8 mouse cellular contexts compared by ENCODE assay signal in the genomic region with DNA sequence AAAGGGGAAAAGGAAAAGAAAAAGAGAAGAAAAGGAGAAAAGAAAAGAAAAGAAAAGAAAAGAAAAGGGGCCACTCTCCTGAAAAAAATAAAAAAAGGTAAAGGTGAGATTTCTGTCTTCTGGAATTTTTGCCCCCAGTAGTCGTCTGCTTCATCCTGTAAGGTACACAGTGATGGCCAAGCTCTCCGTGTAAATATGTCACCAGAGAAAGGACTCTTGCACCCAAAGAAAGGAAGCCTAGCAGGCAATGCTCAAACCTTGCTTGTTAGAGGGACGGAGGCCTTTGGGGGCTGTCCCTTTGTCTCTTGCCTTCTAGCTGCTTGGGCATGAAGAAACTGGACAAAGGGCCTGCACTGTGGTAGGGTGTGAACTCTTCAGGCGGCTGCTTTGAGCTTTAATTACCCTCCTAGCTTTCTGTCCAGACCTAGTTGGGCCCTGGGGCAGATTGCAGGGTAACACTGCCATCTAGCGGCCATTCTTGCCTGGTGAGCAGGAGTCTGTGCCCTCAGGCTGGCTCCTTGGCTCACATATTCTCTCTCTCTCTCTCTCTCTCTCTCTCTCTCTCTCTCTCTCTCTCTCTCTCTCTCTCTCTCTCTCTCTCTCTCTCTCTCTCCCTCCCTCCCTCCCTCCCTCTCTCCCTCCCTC.
A peak's percentile ranks its signal among the peaks of the same experiment; 100 is the strongest.
DNase-seq lines count a peak whose midpoint lies in the region; ATAC-seq and TF ChIP-seq lines count a peak whose summit lies in the region.

No protein-coding gene starts in this region.

- no peak overlapping the region for H3K4me3 ChIP-seq in heart, embryonic 13.5 days
- H3K4me3 ChIP-seq in kidney, postnatal 0 days (replicated peaks; ENCODE audit: low read depth, low read length), result no peak overlapping the region
- no peak overlapping the region for H3K4me3 ChIP-seq in liver, embryonic 11.5 days (ENCODE audit: low read depth, low read length)
- no peak overlapping the region for H3K4me3 ChIP-seq in neural tube, embryonic 11.5 days (ENCODE audit: low read depth, low read length)
- H3K4me3 ChIP-seq in stomach, embryonic 16.5 days (replicated peaks; ENCODE audit: low read length), result no peak overlapping the region

- peak overlapping the region; percentile 51 for H3K4me2 ChIP-seq in heart, embryonic 13.5 days
- H3K4me2 ChIP-seq in kidney, postnatal 0 days (ENCODE audit: low read length), result no peak overlapping the region; the same call in 1 of the 2 replicates
- H3K4me2 ChIP-seq in liver, embryonic 11.5 days, result no peak overlapping the region
- H3K4me2 ChIP-seq in neural tube, embryonic 11.5 days (ENCODE audit: low read depth), result no peak overlapping the region
- no peak overlapping the region for H3K4me2 ChIP-seq in stomach, embryonic 16.5 days (ENCODE audit: low read depth, low read length)

- TF ChIP-seq CTCF in kidney, postnatal 0 days (IDR thresholded peaks at IDR 0.05; ENCODE audit: low read depth), result peak; percentile 84

- peak; percentile 84 for DNase-seq in A20 (ENCODE audit: low read depth, low spot score)
- peak; percentile 92 for DNase-seq in brain, adult 2 months (ENCODE audit: low read depth, low spot score)
- peak; percentile 86 for DNase-seq in kidney, postnatal 0 days (ENCODE audit: low spot score)
- peak; percentile 69 for DNase-seq in liver, embryonic 11.5 days (ENCODE audit: low spot score)
- peak; percentile 92 for DNase-seq in neural tube, embryonic 11.5 days (ENCODE audit: low spot score)

- H3K9me3 ChIP-seq in heart, embryonic 13.5 days, result peaks cover 4% of the 10 kb centered on the region; the same call in 1 of the 2 replicates
- H3K9me3 ChIP-seq in kidney, postnatal 0 days (replicated peaks; ENCODE audit: low read length), result no peaks in the 10 kb centered on the region
- H3K9me3 ChIP-seq in liver, embryonic 11.5 days (ENCODE audit: control insufficient read depth, low read length), result no peaks in the 10 kb centered on the region
- H3K9me3 ChIP-seq in neural tube, embryonic 11.5 days (ENCODE audit: control insufficient read depth, low read length), result no peaks in the 10 kb centered on the region
- H3K9me3 ChIP-seq in stomach, embryonic 16.5 days (replicated peaks; ENCODE audit: control insufficient read depth, low read length), result no peaks in the 10 kb centered on the region

- peak; percentile 72 for ATAC-seq in erythroblast, adult 5-6 weeks (replicated peaks; ENCODE audit: low FRiP score, poor library complexity, severe bottlenecking)
- peak; percentile 71; the same call in 1 of the 2 replicates for ATAC-seq in heart, embryonic 13.5 days (ENCODE audit: extremely low read depth, insufficient number of reproducible peaks, low FRiP score, low TSS enrichment)
- peak; percentile 97 for ATAC-seq in kidney, postnatal 0 days (replicated peaks; ENCODE audit: low FRiP score, low read depth)
- peak; percentile 83 for ATAC-seq in liver, embryonic 11.5 days (replicated peaks; ENCODE audit: low FRiP score)
- peak; percentile 98 for ATAC-seq in neural tube, embryonic 11.5 days (ENCODE audit: insufficient read depth, low FRiP score, low TSS enrichment)
- peak; percentile 92 for ATAC-seq in stomach, embryonic 16.5 days (ENCODE audit: insufficient read depth, low FRiP score)

- peak overlapping the region; percentile 50; the same call in 1 of the 2 replicates for H3K9ac ChIP-seq in heart, embryonic 13.5 days
- H3K9ac ChIP-seq in kidney, postnatal 0 days (ENCODE audit: low read depth, low read length), result no peak overlapping the region
- no peak overlapping the region for H3K9ac ChIP-seq in liver, embryonic 11.5 days (ENCODE audit: low read depth, low read length)
- peak overlapping the region; percentile 38 for H3K9ac ChIP-seq in neural tube, embryonic 11.5 days (ENCODE audit: low read length)
- no peak overlapping the region for H3K9ac ChIP-seq in stomach, embryonic 16.5 days (ENCODE audit: low read length)

- H3K4me1 ChIP-seq in heart, embryonic 13.5 days, result peaks cover 18% of the 10 kb centered on the region
- no peaks in the 10 kb centered on the region for H3K4me1 ChIP-seq in kidney, postnatal 0 days (replicated peaks; ENCODE audit: insufficient read depth, low read length)
- no peaks in the 10 kb centered on the region for H3K4me1 ChIP-seq in liver, embryonic 11.5 days (replicated peaks; ENCODE audit: control insufficient read depth, insufficient read depth, low read length)
- no peaks in the 10 kb centered on the region for H3K4me1 ChIP-seq in neural tube, embryonic 11.5 days (ENCODE audit: control insufficient read depth, insufficient read depth, low read length)
- H3K4me1 ChIP-seq in stomach, embryonic 16.5 days (ENCODE audit: control insufficient read depth, insufficient read depth, low read length), result peaks cover 3% of the 10 kb centered on the region; the same call in 1 of the 2 replicates

- no peaks in the 10 kb centered on the region for H3K27me3 ChIP-seq in heart, embryonic 13.5 days (replicated peaks)
- H3K27me3 ChIP-seq in kidney, postnatal 0 days (ENCODE audit: insufficient read depth, low read length), result no peaks in the 10 kb centered on the region
- no peaks in the 10 kb centered on the region for H3K27me3 ChIP-seq in liver, embryonic 11.5 days (replicated peaks; ENCODE audit: control insufficient read depth, insufficient read depth, low read length)
- no peaks in the 10 kb centered on the region for H3K27me3 ChIP-seq in neural tube, embryonic 11.5 days (ENCODE audit: control insufficient read depth, insufficient read depth, low read length)
- no peaks in the 10 kb centered on the region for H3K27me3 ChIP-seq in stomach, embryonic 16.5 days (ENCODE audit: control insufficient read depth, insufficient read depth, low read length)

- 10% methylated on average over 5 of the region's 5 CpGs for WGBS in heart, embryonic 13.5 days
- 5% methylated on average over 5 of the region's 5 CpGs for WGBS in kidney, postnatal 0 days
- WGBS in liver, embryonic 11.5 days, result 21% methylated on average over 5 of the region's 5 CpGs
- 3% methylated on average over 5 of the region's 5 CpGs for WGBS in neural tube, embryonic 11.5 days
- 6% methylated on average over 5 of the region's 5 CpGs for WGBS in stomach, embryonic 16.5 days

- H3K27ac ChIP-seq in heart, embryonic 13.5 days (replicated peaks), result no peak overlapping the region
- no peak overlapping the region for H3K27ac ChIP-seq in kidney, postnatal 0 days
- H3K27ac ChIP-seq in liver, embryonic 11.5 days (ENCODE audit: low read depth, low read length), result no peak overlapping the region
- no peak overlapping the region for H3K27ac ChIP-seq in neural tube, embryonic 11.5 days (ENCODE audit: low read depth, low read length)
- no peak overlapping the region for H3K27ac ChIP-seq in stomach, embryonic 16.5 days (ENCODE audit: low read length)

- no peaks in the 10 kb centered on the region for H3K36me3 ChIP-seq in heart, embryonic 13.5 days
- no peaks in the 10 kb centered on the region for H3K36me3 ChIP-seq in kidney, postnatal 0 days (ENCODE audit: insufficient read depth, low read length)
- H3K36me3 ChIP-seq in liver, embryonic 11.5 days (ENCODE audit: control insufficient read depth, insufficient read depth, low read length), result no peaks in the 10 kb centered on the region
- no peaks in the 10 kb centered on the region for H3K36me3 ChIP-seq in neural tube, embryonic 11.5 days (ENCODE audit: control insufficient read depth, insufficient read depth, low read length)
- H3K36me3 ChIP-seq in stomach, embryonic 16.5 days (ENCODE audit: control insufficient read depth, insufficient read depth, low read length), result no peaks in the 10 kb centered on the region

Comparison
In these comparisons a context has a peak if more than half of its experiments do, and no peak if none do; other contexts are left out.
1. H3K9ac ChIP-seq: peak in heart, embryonic 13.5 days (single experiment) and neural tube, embryonic 11.5 days (single experiment); none in kidney, postnatal 0 days (single experiment), liver, embryonic 11.5 days (single experiment) and stomach, embryonic 16.5 days (single experiment).
2. Peak in every context shown above with its lines, with median percentiles within 50 percentile points of each other: DNase-seq and ATAC-seq.